Mouse (Mus musculus): ENCODE results near the gene Mapk10. TPM values are rescaled to one million over a fixed set of nuclear protein-coding genes. Genes with fewer than 3 reads are reported as not detected.

The Mapk10 gene
- polyA plus RNA-seq, 1 experiment from 2014 or later, result 2.2 TPM

DNA sequence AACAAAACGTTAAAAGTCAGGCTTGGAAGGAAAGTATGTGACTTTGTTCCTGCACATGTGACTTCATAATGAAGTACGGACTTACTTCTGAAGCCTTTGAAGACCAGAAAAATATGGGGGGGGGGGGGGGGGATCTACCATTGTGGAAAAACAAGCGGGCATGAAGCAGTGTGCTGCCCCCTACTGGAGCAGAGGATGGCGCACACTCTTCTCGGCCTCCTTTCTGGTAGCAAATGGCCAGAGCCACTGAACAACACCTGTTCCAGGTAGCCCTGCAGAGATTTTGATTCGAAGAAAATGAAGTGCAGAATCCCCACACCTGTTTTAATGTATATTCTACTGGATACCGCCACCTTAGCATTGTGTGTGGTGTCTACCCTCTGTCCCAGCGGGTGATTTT lies 135.7 kb downstream of the Mapk10 start:
- no peak overlapping the region for H3K27ac ChIP-seq (replicated peaks)
- H3K4me1 ChIP-seq (replicated peaks; ENCODE audit: control insufficient read depth, insufficient read depth), result no peaks in the 10 kb centered on the region
- 58% methylated on average over 8 of the region's 8 CpGs for WGBS
- H3K4me2 ChIP-seq (replicated peaks; ENCODE audit: low read depth), result no peak overlapping the region
- H3K4me3 ChIP-seq (ENCODE audit: low read depth, low read length), result no peak overlapping the region
- TF ChIP-seq EP300 (optimal IDR thresholded peaks at IDR 0.05) (no peak), CTCF (IDR thresholded peaks at IDR 0.05; ENCODE audit: low read depth) (peak; percentile 33)
- H3K9me3 ChIP-seq (ENCODE audit: control insufficient read depth, low read length), result no peaks in the 10 kb centered on the region
- ATAC-seq (ENCODE audit: low FRiP score, low TSS enrichment) (no peak), DNase-seq (ENCODE audit: low spot score) (no peak)
- no peak overlapping the region for H3K9ac ChIP-seq (ENCODE audit: low read length)
- no peaks in the 10 kb centered on the region for H3K36me3 ChIP-seq (ENCODE audit: control insufficient read depth, insufficient read depth, low read length)
- no peaks in the 10 kb centered on the region for H3K27me3 ChIP-seq (ENCODE audit: control insufficient read depth, insufficient read depth, low read length)

GRCm38 (mm10) chr5:103072200-103072825 lies 138.8 kb downstream of the Mapk10 start:
- H3K9ac ChIP-seq (ENCODE audit: low read length), result no peak overlapping the region
- H3K4me1 ChIP-seq (replicated peaks; ENCODE audit: control insufficient read depth, insufficient read depth), result no peaks in the 10 kb centered on the region
- 55% methylated on average over 5 of the region's 6 CpGs for WGBS
- no peak overlapping the region for H3K4me2 ChIP-seq (replicated peaks; ENCODE audit: low read depth)
- ATAC-seq (ENCODE audit: low FRiP score, low TSS enrichment) (no peak), DNase-seq (ENCODE audit: low spot score) (no peak)
- H3K9me3 ChIP-seq (ENCODE audit: control insufficient read depth, low read length), result no peaks in the 10 kb centered on the region
- no peaks in the 10 kb centered on the region for H3K36me3 ChIP-seq (ENCODE audit: control insufficient read depth, insufficient read depth, low read length)
- TF ChIP-seq CTCF (IDR thresholded peaks at IDR 0.05; ENCODE audit: low read depth) (no peak), EP300 (optimal IDR thresholded peaks at IDR 0.05) (no peak)
- H3K27ac ChIP-seq (replicated peaks), result no peak overlapping the region
- H3K4me3 ChIP-seq (ENCODE audit: low read depth, low read length), result no peak overlapping the region
- H3K27me3 ChIP-seq (ENCODE audit: control insufficient read depth, insufficient read depth, low read length), result no peaks in the 10 kb centered on the region

DNA sequence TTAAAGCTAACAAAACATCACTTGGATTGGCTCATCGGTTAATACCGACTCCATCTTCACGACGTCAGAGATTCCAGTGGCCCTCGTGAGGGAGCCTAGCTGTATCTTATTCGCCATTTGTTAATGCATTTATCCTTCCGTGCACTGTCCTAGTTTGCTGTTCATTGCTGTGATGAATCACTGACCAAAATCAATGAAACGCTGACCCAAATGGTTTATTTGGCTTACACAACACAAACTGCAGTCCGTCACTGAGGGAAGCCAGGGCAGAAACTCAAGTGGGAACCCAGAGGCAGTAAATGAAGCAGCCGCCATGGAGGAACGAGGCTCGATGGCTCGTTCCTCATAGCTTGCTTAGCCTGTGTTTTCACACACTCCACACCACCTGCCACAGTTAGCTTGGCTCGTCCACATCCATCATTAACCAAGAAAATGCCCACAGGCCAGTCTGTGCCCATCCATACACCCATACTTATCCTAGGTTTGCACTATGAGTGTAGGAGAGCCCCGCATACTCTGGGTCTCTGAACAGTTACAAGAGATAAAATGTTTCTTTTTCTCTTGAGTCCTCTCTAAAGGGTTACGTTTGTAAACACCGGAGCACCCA lies 140.0 kb downstream of the Mapk10 start:
- no peak overlapping the region for H3K4me2 ChIP-seq (replicated peaks; ENCODE audit: low read depth)
- DNase-seq (ENCODE audit: low spot score), result no peak
- H3K36me3 ChIP-seq (ENCODE audit: control insufficient read depth, insufficient read depth, low read length), result no peaks in the 10 kb centered on the region
- no peaks in the 10 kb centered on the region for H3K9me3 ChIP-seq (ENCODE audit: control insufficient read depth, low read length)
- no peaks in the 10 kb centered on the region for H3K4me1 ChIP-seq (replicated peaks; ENCODE audit: control insufficient read depth, insufficient read depth)
- ATAC-seq (ENCODE audit: low FRiP score, low TSS enrichment), result no peak
- 77% methylated on average over 17 of the region's 17 CpGs for WGBS
- no peak overlapping the region for H3K9ac ChIP-seq (ENCODE audit: low read length)
- no peak overlapping the region for H3K4me3 ChIP-seq (ENCODE audit: low read depth, low read length)
- H3K27ac ChIP-seq (replicated peaks), result no peak overlapping the region
- H3K27me3 ChIP-seq (ENCODE audit: control insufficient read depth, insufficient read depth, low read length), result no peaks in the 10 kb centered on the region
- TF ChIP-seq EP300 (optimal IDR thresholded peaks at IDR 0.05), result no peak
- no peak for TF ChIP-seq CTCF (IDR thresholded peaks at IDR 0.05; ENCODE audit: low read depth)

- H3K4me2 ChIP-seq (replicated peaks; ENCODE audit: low read depth), result no peak overlapping the region
- ATAC-seq (ENCODE audit: low FRiP score, low TSS enrichment), result no peak
- H3K36me3 ChIP-seq (ENCODE audit: control insufficient read depth, insufficient read depth, low read length), result no peaks in the 10 kb centered on the region
- no peak overlapping the region for H3K9ac ChIP-seq (ENCODE audit: low read length)
- no peak for TF ChIP-seq CTCF (IDR thresholded peaks at IDR 0.05; ENCODE audit: low read depth)
- TF ChIP-seq EP300 (optimal IDR thresholded peaks at IDR 0.05), result no peak
- H3K27me3 ChIP-seq (ENCODE audit: control insufficient read depth, insufficient read depth, low read length), result no peaks in the 10 kb centered on the region
- no peak overlapping the region for H3K4me3 ChIP-seq (ENCODE audit: low read depth, low read length)
- H3K9me3 ChIP-seq (ENCODE audit: control insufficient read depth, low read length), result no peaks in the 10 kb centered on the region
- H3K27ac ChIP-seq (replicated peaks), result no peak overlapping the region
- no peaks in the 10 kb centered on the region for H3K4me1 ChIP-seq (replicated peaks; ENCODE audit: control insufficient read depth, insufficient read depth)
- WGBS, result 69% methylated on average over 8 of the region's 8 CpGs
- no peak for DNase-seq (ENCODE audit: low spot score)
Observed at GRCm38 (mm10) chr5:103050319-103050916, 160.7 kb downstream of the Mapk10 start.

GRCm38 (mm10) chr5:103048011-103048410 lies 163.1 kb downstream of the Mapk10 start:
- Histone ChIP-seq H3K4me2 (replicated peaks; ENCODE audit: low read depth) (no peak overlapping the region), H3K36me3 (ENCODE audit: control insufficient read depth, insufficient read depth, low read length) (no peaks in the 10 kb centered on the region), H3K27me3 (ENCODE audit: control insufficient read depth, insufficient read depth, low read length) (no peaks in the 10 kb centered on the region), H3K4me1 (replicated peaks; ENCODE audit: control insufficient read depth, insufficient read depth) (no peaks in the 10 kb centered on the region), H3K9me3 (ENCODE audit: control insufficient read depth, low read length) (no peaks in the 10 kb centered on the region), H3K27ac (replicated peaks) (no peak overlapping the region), H3K9ac (ENCODE audit: low read length) (no peak overlapping the region), H3K4me3 (ENCODE audit: low read depth, low read length) (no peak overlapping the region)
- TF ChIP-seq EP300 (optimal IDR thresholded peaks at IDR 0.05) (no peak), CTCF (IDR thresholded peaks at IDR 0.05; ENCODE audit: low read depth) (no peak)
- ATAC-seq (ENCODE audit: low FRiP score, low TSS enrichment) (no peak), DNase-seq (ENCODE audit: low spot score) (no peak)
- 74% methylated on average over 4 of the region's 4 CpGs for WGBS

DNA sequence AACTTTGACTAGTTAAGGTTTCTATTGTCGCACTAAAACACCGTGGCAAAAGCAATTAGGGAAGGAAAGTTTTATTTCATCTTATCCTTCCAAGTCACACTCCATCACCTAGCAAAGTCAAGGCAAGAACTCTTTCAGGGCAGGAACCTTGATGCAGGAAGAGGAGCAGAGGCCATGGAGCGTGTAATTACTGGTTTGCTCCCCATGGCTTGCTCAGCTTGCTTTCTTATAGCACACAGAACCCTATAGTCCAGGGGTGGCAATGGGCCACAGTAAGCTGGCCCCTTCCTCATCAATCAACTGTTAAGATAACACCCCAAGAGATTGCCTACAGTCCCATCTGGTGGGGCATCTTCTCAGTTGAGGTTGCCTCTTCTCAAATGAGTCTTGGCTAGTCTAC lies 173.4 kb downstream of the Mapk10 start:
- Histone ChIP-seq H3K9me3 (ENCODE audit: control insufficient read depth, low read length) (no peaks in the 10 kb centered on the region), H3K27me3 (ENCODE audit: control insufficient read depth, insufficient read depth, low read length) (no peaks in the 10 kb centered on the region), H3K36me3 (ENCODE audit: control insufficient read depth, insufficient read depth, low read length) (no peaks in the 10 kb centered on the region), H3K9ac (ENCODE audit: low read length) (no peak overlapping the region), H3K27ac (replicated peaks) (no peak overlapping the region), H3K4me3 (ENCODE audit: low read depth, low read length) (no peak overlapping the region), H3K4me2 (replicated peaks; ENCODE audit: low read depth) (no peak overlapping the region), H3K4me1 (replicated peaks; ENCODE audit: control insufficient read depth, insufficient read depth) (no peaks in the 10 kb centered on the region)
- TF ChIP-seq EP300 (optimal IDR thresholded peaks at IDR 0.05) (no peak), CTCF (IDR thresholded peaks at IDR 0.05; ENCODE audit: low read depth) (no peak)
- DNase-seq (ENCODE audit: low spot score) (no peak), ATAC-seq (ENCODE audit: low FRiP score, low TSS enrichment) (no peak)
- 90% methylated on average over 3 of the region's 3 CpGs for WGBS

Measured in stomach, postnatal 0 days (tissue).